15 mouse cellular contexts compared by ENCODE assay signal in genomic region chr12:112870775-112871174, GRCm38 (mm10). TPM values are rescaled to one million over a fixed set of nuclear protein-coding genes. Genes with fewer than 3 reads are reported as not detected.
DNase-seq lines count a peak whose midpoint lies in the region; ATAC-seq and TF ChIP-seq lines count a peak whose summit lies in the region.
"Had no signal": no experiment of that assay in that cellular context is flagged by ENCODE, and none has a peak within 500 bp of the region (broad histone marks: within the 10 kb centered on the region; RNA-seq: fewer than 3 reads in every experiment).

No protein-coding gene starts in this region.

- TF ChIP-seq CTCF in lung, postnatal 0 days (IDR thresholded peaks at IDR 0.05) = no peak
- TF ChIP-seq CTCF in lung, adult 2 months (IDR thresholded peaks at IDR 0.05; ENCODE audit: insufficient read depth, low read length) = no peak
- no peak for TF ChIP-seq CTCF in forebrain, postnatal 0 days (IDR thresholded peaks at IDR 0.05; ENCODE audit: low read depth)

- no peaks in the 10 kb centered on the region; the same call in 1 of the 2 replicates for H3K4me1 ChIP-seq in lung, postnatal 0 days (ENCODE audit: insufficient read depth, low read depth, low read length)
- H3K4me1 ChIP-seq in lung, adult 2 months (ENCODE audit: control insufficient read depth, insufficient read depth, low read length) = 0 out of 2 replicates have a peak, but pooled peaks cover 2% of the 10 kb centered on the region
- H3K4me1 ChIP-seq in limb, embryonic 11.5 days (ENCODE audit: control insufficient read depth, insufficient read depth, low read length) = peaks cover 3% of the 10 kb centered on the region; the same call in 1 of the 2 replicates
- H3K4me1 ChIP-seq in forebrain, postnatal 0 days (ENCODE audit: insufficient read depth) = 0 out of 2 replicates have a peak, but pooled peaks cover 3% of the 10 kb centered on the region
- H3K4me1 ChIP-seq in forebrain, embryonic 13.5 days = peaks cover 8% of the 10 kb centered on the region; the same call in 1 of the 2 replicates

- ATAC-seq in lung, postnatal 0 days = no peak
- no peak for ATAC-seq in limb, embryonic 11.5 days (ENCODE audit: insufficient number of reproducible peaks, low FRiP score, low TSS enrichment, low read depth)
- no peak for ATAC-seq in forebrain, postnatal 0 days
- no peak for ATAC-seq in forebrain, embryonic 13.5 days
- ATAC-seq: midbrain, embryonic 13.5 days had no signal

- H3K9ac ChIP-seq in lung, postnatal 0 days (replicated peaks; ENCODE audit: low read depth) = no peak overlapping the region
- no peak overlapping the region for H3K9ac ChIP-seq in limb, embryonic 11.5 days (ENCODE audit: low read length)
- H3K9ac ChIP-seq in forebrain, postnatal 0 days = no peak overlapping the region
- H3K9ac ChIP-seq in forebrain, embryonic 13.5 days = no peak overlapping the region
- H3K9ac ChIP-seq: midbrain, embryonic 13.5 days had no signal

- TF ChIP-seq POLR2A in lung, adult 2 months (IDR thresholded peaks at IDR 0.05; ENCODE audit: borderline replicate concordance, extremely low read depth, low read depth, low read length) = no peak

- no peak overlapping the region for H3K27ac ChIP-seq in lung, postnatal 0 days (ENCODE audit: low read length)
- no peak overlapping the region for H3K27ac ChIP-seq in limb, embryonic 11.5 days (replicated peaks; ENCODE audit: low read depth, low read length)
- H3K27ac ChIP-seq in forebrain, postnatal 0 days (ENCODE audit: low read depth, low read length) = no peak overlapping the region
- no peak overlapping the region for H3K27ac ChIP-seq in forebrain, embryonic 13.5 days
- H3K27ac ChIP-seq: gastrocnemius, adult 2 months; kidney, postnatal 0 days; midbrain, embryonic 13.5 days had no signal

- no peak for TF ChIP-seq EP300 in lung, postnatal 0 days (IDR thresholded peaks at IDR 0.05)

- peaks cover 14% of the 10 kb centered on the region for H3K27me3 ChIP-seq in lung, postnatal 0 days (replicated peaks; ENCODE audit: insufficient read depth, low read length)
- peaks cover 23% of the 10 kb centered on the region for H3K27me3 ChIP-seq in limb, embryonic 11.5 days (ENCODE audit: control insufficient read depth, insufficient read depth, low read length)
- H3K27me3 ChIP-seq in forebrain, postnatal 0 days (ENCODE audit: insufficient read depth, low read length) = peaks cover 29% of the 10 kb centered on the region
- peaks cover 55% of the 10 kb centered on the region for H3K27me3 ChIP-seq in forebrain, embryonic 13.5 days

- H3K9me3 ChIP-seq in lung, postnatal 0 days (ENCODE audit: low read length) = no peaks in the 10 kb centered on the region
- H3K9me3 ChIP-seq in limb, embryonic 11.5 days (ENCODE audit: control insufficient read depth, low read length) = no peaks in the 10 kb centered on the region
- H3K9me3 ChIP-seq in forebrain, postnatal 0 days (ENCODE audit: low read length) = no peaks in the 10 kb centered on the region
- H3K9me3 ChIP-seq in forebrain, embryonic 13.5 days (replicated peaks) = no peaks in the 10 kb centered on the region
- H3K9me3 ChIP-seq: G1E; midbrain, embryonic 13.5 days had no signal

- no peak overlapping the region for H3K4me3 ChIP-seq in lung, postnatal 0 days (ENCODE audit: low read depth, low read length)
- H3K4me3 ChIP-seq in lung, adult 2 months (replicated peaks; ENCODE audit: extremely low read depth, low read depth, low read length) = no peak overlapping the region
- no peak overlapping the region for H3K4me3 ChIP-seq in limb, embryonic 11.5 days (ENCODE audit: low read depth, low read length)
- H3K4me3 ChIP-seq in forebrain, postnatal 0 days (ENCODE audit: low read depth, low read length) = no peak overlapping the region
- H3K4me3 ChIP-seq in forebrain, embryonic 13.5 days = no peak overlapping the region
- H3K4me3 ChIP-seq: gastrocnemius, adult 2 months; midbrain, embryonic 13.5 days had no signal

- no peaks in the 10 kb centered on the region for H3K36me3 ChIP-seq in lung, postnatal 0 days (ENCODE audit: insufficient read depth, low read length)
- no peaks in the 10 kb centered on the region for H3K36me3 ChIP-seq in limb, embryonic 11.5 days (ENCODE audit: control insufficient read depth, insufficient read depth, low read length)
- no peaks in the 10 kb centered on the region for H3K36me3 ChIP-seq in forebrain, postnatal 0 days (ENCODE audit: insufficient read depth)
- H3K36me3 ChIP-seq in forebrain, embryonic 13.5 days (ENCODE audit: poor library complexity, severe bottlenecking) = no peaks in the 10 kb centered on the region
- H3K36me3 ChIP-seq: G1E; midbrain, embryonic 13.5 days had no signal

- H3K4me2 ChIP-seq in lung, postnatal 0 days (replicated peaks; ENCODE audit: low read depth, low read length) = no peak overlapping the region
- no peak overlapping the region for H3K4me2 ChIP-seq in limb, embryonic 11.5 days (ENCODE audit: low read depth, severe bottlenecking)
- no peak overlapping the region for H3K4me2 ChIP-seq in forebrain, postnatal 0 days (ENCODE audit: low read depth)
- H3K4me2 ChIP-seq in forebrain, embryonic 13.5 days = no peak overlapping the region
- H3K4me2 ChIP-seq: midbrain, embryonic 13.5 days had no signal

- DNase-seq in lung, postnatal 0 days (ENCODE audit: low spot score) = peak; percentile 52
- no peak for DNase-seq in lung, adult 2 months
- peak; percentile 55 for DNase-seq in ZHBTc4 (ENCODE audit: low read depth, low spot score)
- DNase-seq in limb, embryonic 11.5 days (ENCODE audit: low spot score) = peak; percentile 31
- DNase-seq in thymus, postnatal 14 days = peak; percentile 72
- DNase-seq in frontal cortex, postnatal 25 days (ENCODE audit: low spot score in 2 of 2) = no peak
- DNase-seq in forebrain, postnatal 0 days = no peak
- DNase-seq: adrenal gland, postnatal 25 days; cerebellum, postnatal 10 days; gastrocnemius, adult 2 months; heart, postnatal 36 days had no signal

- 49% methylated on average over 13 of the region's 13 CpGs for WGBS in lung, postnatal 0 days
- 42% methylated on average over 13 of the region's 13 CpGs for WGBS in lung, adult 2 months
- 50% methylated on average over 13 of the region's 13 CpGs for WGBS in limb, embryonic 11.5 days
- WGBS in forebrain, postnatal 0 days = 55% methylated on average over 13 of the region's 13 CpGs
- 51% methylated on average over 13 of the region's 13 CpGs for WGBS in forebrain, embryonic 13.5 days

RNA-seq across cellular contexts. Expression of gene Gpr132, which starts 2.7 kb away (rescaled TPM):
- polyA plus RNA-seq in lung, postnatal 0 days (2015; fragmentation: Nextera tagmentation; extraction: Ambion mirVana) = 0.25 and 0.40 TPM in 2 replicates
- 9.2 and 12.9 TPM in 2 replicates for polyA plus RNA-seq in lung, adult 2 months (2012; rRNA removed)
- not detected in 2 replicates for polyA plus RNA-seq in limb, embryonic 11.5 days (2014; fragmentation: Nextera tagmentation; extraction: Ambion mirVana)
- 0.10 TPM in 1 of 2 replicates, not detected in the other for total RNA-seq in forebrain, postnatal 0 days (2014; rRNA removed)
- not detected in 2 replicates for polyA plus RNA-seq in forebrain, postnatal 0 days (2015; fragmentation: Nextera tagmentation; extraction: Ambion mirVana)
- polyA plus RNA-seq in forebrain, embryonic 13.5 days (2015; fragmentation: Nextera tagmentation; extraction: Ambion mirVana) = not detected in 2 replicates
- polyA plus RNA-seq: midbrain, embryonic 13.5 days had no signal

RNA-seq across cellular contexts. Expression of gene Cdca4, which starts 41.6 kb away (rescaled TPM):
- polyA plus RNA-seq in lung, postnatal 0 days (2015; fragmentation: Nextera tagmentation; extraction: Ambion mirVana) = 28.1 and 29.5 TPM in 2 replicates
- polyA plus RNA-seq in lung, adult 2 months (2012; rRNA removed) = 17.0 and 21.4 TPM in 2 replicates
- polyA plus RNA-seq in limb, embryonic 11.5 days (2014; fragmentation: Nextera tagmentation; extraction: Ambion mirVana) = 180 and 189 TPM in 2 replicates
- total RNA-seq in forebrain, postnatal 0 days (2014; rRNA removed) = 28.8 and 31.3 TPM in 2 replicates
- 29.7 and 33.0 TPM in 2 replicates for polyA plus RNA-seq in forebrain, postnatal 0 days (2015; fragmentation: Nextera tagmentation; extraction: Ambion mirVana)
- 123 and 134 TPM in 2 replicates for polyA plus RNA-seq in forebrain, embryonic 13.5 days (2015; fragmentation: Nextera tagmentation; extraction: Ambion mirVana)

RNA-seq across cellular contexts. Expression of gene Jag2, which starts 58.8 kb away (rescaled TPM):
- polyA plus RNA-seq in lung, postnatal 0 days (2015; fragmentation: Nextera tagmentation; extraction: Ambion mirVana) = 6.0 and 7.7 TPM in 2 replicates
- polyA plus RNA-seq in lung, adult 2 months (2012; rRNA removed) = 54.0 and 62.8 TPM in 2 replicates
- 4.0 and 4.7 TPM in 2 replicates for polyA plus RNA-seq in limb, embryonic 11.5 days (2014; fragmentation: Nextera tagmentation; extraction: Ambion mirVana)
- 66.9 and 69.4 TPM in 2 replicates for total RNA-seq in forebrain, postnatal 0 days (2014; rRNA removed)
- 5.5 and 7.9 TPM in 2 replicates for polyA plus RNA-seq in forebrain, postnatal 0 days (2015; fragmentation: Nextera tagmentation; extraction: Ambion mirVana)
- polyA plus RNA-seq in forebrain, embryonic 13.5 days (2015; fragmentation: Nextera tagmentation; extraction: Ambion mirVana) = 4.1 TPM in 2 replicates

Comparison
In these comparisons a context has a peak if more than half of its experiments do, and no peak if none do; other contexts are left out.
1. DNase-seq: peak in lung, postnatal 0 days (single experiment), ZHBTc4 (single experiment), limb, embryonic 11.5 days (single experiment) and thymus, postnatal 14 days (single experiment); none in lung, adult 2 months (single experiment), frontal cortex, postnatal 25 days (0 of 2) and forebrain, postnatal 0 days (single experiment).